Mouse (Mus musculus) inflammation-experienced regulatory T-cells, adult 6 months (primary cell): ENCODE data around the gene Tamm41. TPM values are rescaled to one million over a fixed set of nuclear protein-coding genes. Genes with fewer than 3 reads are reported as not detected.

Experiments
- ATAC-seq: one replicate; pipeline ENCODE4 v1.8.0; 2017
- polyA plus RNA-seq, 3 experiments: library from polyadenylated mRNA; unstranded; fragments of 100-300 nt; shearing (Covaris generic); gene quantifications; one replicate each; pipeline ENCODE4 v1.2.1; 2017

Gene Tamm41
- polyA plus RNA-seq, 3 experiments from 2014 or later = 19.7 to 33.2 (median 25.1) TPM

- ATAC-seq = no peak
These were observed 14.8 kb downstream of the Tamm41 start for GRCm38 (mm10) chr6:115022876-115023275.

DNA sequence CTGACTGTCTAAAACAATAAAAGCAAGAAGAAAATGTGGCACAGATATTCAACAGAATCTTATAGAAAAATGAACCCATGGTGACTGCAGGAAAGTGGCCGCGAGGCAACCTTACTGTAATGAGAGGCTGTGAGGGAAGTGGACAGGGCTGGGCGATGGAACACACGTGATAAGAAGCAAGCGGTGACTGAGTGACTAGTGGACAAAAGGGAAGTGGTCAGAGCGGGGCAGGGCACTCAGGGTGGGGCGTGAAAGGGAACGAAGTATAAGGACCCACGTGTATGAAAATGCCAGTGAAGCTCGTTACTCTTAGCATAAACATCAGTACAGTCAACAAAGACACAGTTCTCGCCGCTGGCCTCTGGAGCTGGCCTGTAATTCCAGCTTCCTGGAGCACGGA is 22.2 kb downstream of the Tamm41 start:
- no peak for ATAC-seq

DNA sequence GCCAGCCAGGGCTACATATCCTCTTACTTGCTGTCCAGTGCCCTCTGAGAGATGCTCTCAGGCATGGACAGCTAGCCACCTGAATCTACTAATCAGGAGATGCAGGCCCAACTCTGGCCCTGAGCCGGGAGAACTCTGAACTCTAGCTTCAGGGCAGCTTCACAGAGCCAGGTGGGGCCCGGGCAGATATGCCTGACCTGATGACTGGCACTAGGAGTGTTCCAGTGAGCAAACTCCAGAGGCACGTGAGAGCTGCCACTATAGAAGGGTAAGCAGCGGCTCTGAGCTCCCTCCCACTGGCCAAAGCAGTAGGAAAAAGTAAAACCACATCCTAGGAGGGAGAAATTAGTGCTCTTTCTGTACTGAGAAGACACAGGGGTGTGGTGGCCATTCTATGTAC is 24.1 kb downstream of the Tamm41 start:
- ATAC-seq = no peak

DNA sequence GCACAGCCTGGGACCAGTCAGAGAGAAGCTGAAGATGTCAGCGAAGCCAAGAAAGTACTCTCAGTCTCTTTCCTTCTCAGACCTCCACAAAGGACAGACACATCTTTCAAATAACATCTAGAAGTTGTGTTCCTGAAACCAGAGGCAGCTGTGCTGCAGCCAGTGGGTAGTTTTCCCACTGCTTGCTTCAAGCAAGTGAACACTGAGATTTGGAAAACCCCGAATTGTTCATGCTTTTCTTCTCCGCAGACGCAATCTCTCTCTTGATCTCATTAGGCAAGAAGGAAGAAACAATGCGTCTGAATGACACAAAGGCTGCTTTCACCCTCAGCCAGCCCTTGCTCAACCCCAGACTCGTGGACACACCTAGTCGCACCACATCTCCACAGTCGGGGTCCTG is 25.9 kb downstream of the Tamm41 start:
- ATAC-seq = no peak

DNA sequence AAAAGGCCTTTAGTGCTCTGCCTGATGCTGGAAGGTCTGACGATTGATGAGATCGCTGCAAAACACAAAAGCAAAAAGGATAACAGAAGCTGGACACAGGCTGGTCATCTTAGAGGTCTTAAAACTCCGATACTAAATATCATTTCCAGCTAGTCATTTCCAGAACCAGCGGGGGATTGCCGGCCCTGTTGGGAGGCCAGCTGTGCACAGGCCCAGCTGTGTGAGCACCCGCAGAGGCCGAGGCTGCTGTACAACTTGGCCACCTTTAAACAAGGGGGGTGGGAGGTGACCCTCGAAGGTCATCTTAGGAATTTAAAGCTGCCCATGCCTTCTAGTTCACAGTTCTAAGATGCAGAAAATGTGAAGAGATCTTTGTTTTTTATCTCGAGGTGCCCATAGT is 26.9 kb downstream of the Tamm41 start:
- ATAC-seq = no peak

GRCm38 (mm10) chr6:115010304-115010703 is 27.4 kb downstream of the Tamm41 start:
- ATAC-seq = no peak

- peak; percentile 76 for ATAC-seq
These were observed 29.9 kb downstream of the Tamm41 start for GRCm38 (mm10) chr6:115007728-115008127.

DNA sequence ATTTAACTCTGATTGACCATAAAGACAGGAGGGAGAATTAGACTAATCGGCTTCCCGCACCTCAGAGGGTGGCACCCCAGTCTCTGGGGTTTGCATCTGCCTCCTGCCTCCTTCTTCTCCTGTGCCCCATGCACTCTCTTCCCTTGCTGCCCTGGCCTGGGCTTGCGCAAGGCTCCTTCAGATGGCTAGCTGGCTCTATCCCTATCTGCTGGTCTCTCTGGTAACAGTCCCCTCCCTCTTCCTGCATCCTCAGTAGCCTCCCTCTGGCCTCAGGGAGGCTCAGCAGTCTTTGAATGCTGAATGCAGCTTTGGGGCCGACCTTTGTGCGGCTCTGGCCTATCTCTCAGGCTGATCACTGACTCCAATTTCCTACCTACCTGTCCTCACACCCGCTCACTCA is 30.7 kb downstream of the Tamm41 start:
- no peak for ATAC-seq

GRCm38 (mm10) chr6:115006065-115006464 is 31.6 kb downstream of the Tamm41 start:
- ATAC-seq = no peak

DNA sequence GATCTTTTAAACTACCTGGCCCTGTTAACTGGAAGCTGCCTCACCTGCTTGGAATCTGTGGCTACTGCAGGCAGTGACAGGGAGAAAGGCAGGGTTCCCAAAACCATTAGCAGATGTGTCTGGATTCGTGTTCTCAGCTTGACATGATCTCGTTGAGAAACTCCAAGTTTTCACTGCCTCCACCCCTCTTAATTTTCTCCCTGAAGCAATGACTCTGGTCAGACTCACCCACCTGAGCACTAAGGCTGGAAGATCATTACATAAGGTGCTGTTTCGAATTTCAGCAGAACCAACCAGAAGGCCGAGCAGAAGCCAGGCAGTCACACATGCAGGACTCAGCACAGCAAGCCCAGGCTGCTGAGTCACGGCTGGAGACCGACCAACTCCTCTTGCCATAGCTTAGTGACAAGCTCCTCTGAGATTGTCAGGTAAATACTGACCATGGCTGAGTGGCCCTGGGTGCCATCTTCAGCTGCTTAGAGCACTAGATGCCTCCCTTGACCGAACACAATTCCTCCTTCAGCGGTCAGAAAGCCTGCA is 32.3 kb downstream of the Tamm41 start:
- no peak for ATAC-seq

GRCm38 (mm10) chr6:115004636-115005035 is 33.0 kb downstream of the Tamm41 start:
- ATAC-seq = no peak

DNA sequence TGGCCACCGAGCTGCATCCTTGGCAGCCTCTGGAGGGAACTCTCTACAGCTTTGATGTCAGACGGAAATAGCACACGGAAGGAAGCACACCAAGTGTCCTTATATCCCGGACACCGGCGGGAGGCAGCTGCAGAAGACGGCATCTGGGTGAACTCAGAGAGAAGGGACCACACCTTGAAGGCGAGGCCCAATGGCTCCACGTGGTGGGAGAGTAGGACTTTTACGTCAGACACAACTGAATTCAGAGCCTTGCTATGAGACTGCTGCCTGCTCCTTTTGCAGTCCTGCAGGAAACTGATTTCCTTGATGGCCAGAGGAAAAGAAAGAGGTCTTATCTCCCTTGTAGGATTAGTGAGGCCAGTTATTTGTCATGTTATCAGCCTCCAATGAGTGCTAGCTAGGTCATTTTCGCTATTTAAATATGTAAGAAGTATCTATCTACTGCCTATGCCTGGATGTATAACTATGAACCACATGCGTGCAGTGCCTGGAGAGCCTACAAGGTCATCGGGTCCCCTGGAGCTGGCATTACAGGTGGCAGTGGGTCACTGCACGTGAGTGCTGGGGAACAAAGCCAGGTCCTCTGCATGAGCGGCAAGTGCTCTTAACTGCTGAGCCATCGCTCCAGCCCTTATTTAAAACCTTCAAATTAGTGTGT is 39.2 kb downstream of the Tamm41 start:
- no peak for ATAC-seq

DNA sequence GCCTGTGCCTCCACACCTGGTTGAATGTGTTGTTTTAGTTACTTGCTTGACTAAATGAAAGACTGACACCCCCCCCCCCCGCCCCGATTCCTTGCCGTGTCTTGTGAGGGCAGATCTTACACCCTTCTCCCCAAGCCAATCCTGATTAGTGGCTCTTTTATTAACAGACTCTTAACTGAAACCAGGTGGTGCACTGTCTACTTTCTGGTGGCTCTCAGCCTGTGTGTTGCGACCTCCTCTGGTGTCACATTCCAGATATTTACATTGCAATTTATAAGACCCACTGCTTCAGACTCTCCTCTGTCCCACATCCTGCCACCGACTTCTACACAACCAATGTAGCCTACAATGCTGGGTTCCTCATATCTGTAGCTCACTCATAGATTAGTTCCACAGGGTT is 40.2 kb downstream of the Tamm41 start:
- ATAC-seq = no peak

DNA sequence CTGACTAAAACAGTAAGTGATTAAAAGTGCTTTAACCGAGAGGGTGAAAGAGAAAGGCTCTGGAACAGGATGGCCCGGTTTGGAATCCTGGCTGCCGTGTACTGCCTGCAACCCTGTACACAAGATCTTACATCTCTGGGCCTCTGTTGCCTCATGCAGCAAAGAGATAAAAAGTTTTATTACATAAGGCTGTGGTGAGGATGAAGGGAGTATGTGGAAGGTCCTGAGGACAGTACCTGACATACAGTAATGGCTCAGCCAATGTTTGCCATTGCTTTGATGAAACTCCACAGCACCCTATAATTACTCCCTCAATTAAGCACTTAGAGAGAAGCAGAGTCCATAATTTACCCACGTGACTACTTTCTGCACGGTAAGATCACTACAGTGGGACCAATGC is 40.8 kb downstream of the Tamm41 start:
- no peak for ATAC-seq

DNA sequence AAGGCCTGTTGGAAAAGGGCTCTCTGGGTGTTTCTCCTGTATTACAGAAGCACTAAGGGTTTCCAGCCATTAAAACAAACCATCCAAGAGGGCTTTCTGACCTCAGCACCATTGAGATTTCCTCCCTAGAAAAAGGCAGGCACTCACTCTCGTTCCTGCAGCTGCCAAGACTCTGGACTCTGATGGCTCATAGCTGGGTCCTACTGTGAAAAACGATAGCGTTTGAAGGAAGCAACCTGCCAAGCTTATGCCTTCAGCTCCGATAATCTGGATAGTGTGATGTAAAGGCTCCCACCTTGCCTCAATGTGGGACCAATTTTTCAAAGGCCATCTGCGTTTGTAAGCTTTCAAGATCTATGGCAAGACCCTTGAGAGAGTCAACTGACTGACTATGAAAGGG is 43.6 kb downstream of the Tamm41 start:
- no peak for ATAC-seq

DNA sequence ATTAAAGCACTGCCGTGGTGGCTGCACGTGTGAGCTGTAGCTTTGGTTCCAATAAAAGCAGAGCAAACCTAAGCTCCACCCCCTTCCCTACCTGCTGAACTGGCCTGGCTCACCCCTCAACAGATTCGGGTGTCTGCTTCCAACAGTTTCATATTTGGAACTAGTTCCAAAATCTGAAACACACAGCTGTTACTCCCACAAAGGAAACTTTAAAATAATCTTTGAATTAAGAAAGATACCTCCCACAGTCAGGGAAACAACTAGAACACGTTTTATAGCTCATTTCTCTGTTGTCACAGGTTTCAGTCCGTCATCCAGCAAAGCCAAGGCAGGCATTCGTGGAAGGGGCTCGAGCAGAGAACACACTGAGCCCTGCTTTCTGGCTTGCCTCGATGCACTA is 44.0 kb downstream of the Tamm41 start:
- ATAC-seq = no peak

DNA sequence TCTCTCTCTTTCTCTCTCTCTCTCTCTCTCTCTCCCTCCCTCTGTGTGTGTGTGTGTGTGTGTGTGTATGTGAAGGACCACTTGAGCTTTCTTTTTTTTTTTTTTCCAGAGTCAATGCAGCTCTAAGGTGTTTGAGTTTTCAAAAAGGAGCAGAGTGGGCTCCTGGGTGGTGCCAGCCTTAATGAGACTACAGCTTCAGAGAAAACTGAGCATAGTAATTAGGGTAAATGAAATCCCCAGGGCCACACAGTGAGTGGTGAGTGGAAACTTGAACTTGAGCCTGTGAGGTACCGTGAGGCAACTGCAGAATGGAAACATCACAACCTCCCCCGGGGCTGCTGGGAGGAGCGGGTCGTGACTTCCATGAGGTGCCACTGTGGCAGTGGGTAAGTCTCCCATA is 45.8 kb downstream of the Tamm41 start:
- peak; percentile 52 for ATAC-seq

DNA sequence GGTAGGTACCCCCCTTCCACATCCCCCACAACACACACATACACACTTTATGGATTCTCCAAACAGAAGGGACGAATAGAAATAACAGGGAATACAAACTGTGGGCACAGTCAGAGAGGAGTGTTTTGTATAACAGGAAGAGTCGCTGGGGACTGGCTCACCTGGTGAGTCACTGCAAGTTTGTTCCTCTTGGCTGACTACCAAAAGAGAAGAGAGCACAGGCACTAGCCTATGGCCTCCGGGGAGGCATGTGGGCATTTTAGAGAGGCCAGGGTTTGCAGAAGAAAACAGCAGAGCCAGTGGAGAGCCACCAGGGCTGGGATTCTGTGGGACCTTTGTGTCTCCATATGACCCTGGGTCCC is 49.1 kb downstream of the Tamm41 start:
- ATAC-seq = no peak

GRCm38 (mm10) chr6:114987966-114988618 is 49.6 kb downstream of the Tamm41 start:
- ATAC-seq = no peak

DNA sequence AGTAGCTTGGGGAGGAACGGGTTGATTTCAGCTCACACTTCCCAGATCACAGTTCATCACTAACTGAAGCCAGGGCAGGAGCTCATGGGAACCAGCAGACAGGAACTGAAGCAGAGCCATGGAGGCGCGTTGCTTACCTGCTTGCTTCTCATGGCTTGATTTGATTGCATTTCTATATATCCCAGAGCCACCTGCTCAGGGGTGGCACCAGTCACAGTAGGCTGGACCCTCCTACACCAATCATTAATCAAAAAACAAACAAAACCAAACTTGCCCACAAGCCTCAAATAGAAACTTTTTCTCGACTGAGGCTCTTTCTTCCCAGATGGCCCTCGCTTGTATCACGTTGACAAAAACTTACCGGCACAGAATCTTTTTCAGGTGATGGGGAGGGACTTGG is 55.0 kb downstream of the Tamm41 start:
- ATAC-seq = no peak

GRCm38 (mm10) chr6:114979715-114980114 is 58.0 kb downstream of the Tamm41 start:
- no peak for ATAC-seq

DNA sequence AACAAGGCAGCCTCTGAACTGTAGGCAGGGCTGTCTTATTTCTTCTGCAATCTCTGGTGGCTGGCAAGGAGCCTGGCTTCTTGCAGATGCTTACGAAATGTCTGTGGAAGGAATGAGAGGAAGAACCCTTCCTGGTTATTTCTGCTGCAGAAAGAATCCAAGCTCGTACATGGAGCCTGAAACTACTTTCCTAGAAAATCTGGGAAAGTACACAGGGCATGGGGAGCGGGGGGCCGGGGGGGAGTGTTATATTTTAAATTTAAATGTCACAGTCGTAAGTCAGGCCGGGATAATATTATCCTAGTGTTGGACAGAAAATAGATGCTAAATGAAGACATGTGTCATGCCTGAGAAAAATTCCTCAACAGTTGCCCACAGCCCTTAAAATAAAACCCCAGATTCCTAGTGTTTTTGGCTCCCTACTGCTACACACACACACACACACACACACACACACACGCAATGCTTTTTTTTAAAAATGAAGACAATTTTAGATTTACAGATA is 60.7 kb downstream of the Tamm41 start:
- ATAC-seq = no peak

DNA sequence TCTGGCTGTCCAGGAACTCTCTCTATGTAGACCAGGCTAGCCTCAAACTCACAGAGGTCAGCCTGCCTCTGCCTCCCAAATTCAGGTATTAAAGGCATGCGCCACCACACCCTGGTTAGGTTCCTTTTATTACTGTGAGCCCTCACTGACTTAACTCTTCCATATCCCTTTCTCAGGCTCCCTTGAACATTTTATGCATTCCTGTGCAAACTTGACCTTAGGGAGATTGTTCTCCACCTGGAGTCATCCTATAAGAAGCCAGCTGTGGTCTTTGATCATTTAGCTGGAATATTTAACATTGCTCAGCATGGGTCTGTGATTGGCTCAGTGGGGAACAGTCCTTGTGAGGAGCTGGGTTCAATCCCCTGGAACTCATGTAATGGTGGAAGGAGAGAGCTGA is 63.3 kb downstream of the Tamm41 start:
- ATAC-seq = no peak

GRCm38 (mm10) chr6:114972988-114973387 is 64.7 kb downstream of the Tamm41 start:
- no peak for ATAC-seq
